Mouse (Mus musculus): ENCODE data around the gene Tenm3. TPM values are rescaled to one million over a fixed set of nuclear protein-coding genes. Genes with fewer than 3 reads are reported as not detected.

Tenm3 gene
- polyA plus RNA-seq, 1 experiment from 2014 or later, result 57.1 TPM

DNA sequence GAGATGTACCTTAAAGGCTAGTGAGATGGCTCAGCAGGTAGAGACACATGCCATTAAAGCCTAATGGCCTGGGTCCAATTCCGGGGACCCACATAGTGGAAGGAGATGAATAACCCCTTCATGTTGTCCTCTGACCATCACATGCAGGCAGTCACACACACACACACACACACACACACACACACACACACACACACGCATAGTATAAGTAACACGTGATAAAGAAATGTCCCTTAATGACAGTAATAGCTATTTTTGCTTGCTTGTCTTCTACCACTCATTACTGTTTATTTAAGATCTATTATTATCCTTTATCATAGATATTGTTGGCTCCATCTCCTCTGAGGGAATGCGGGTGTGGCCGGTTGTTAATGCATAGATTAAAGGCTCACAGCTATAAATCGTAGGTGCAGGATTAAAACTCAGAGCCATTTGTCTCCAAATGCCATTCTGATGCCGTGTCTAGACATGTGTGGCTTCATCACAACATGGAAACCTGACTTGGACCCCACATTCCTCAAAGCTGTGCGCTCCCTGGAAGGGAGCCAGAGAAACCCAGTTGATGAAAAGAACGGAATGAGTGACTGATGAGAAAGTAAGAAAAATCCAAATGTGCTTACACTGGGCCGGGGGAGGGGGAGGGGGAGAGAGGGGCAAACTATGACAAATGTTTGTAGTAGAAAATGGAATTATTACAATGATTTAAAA is 239.4 kb downstream of the Tenm3 start:
- Histone ChIP-seq H3K4me3 (replicated peaks) (no peak overlapping the region), H3K27me3 (no peaks in the 10 kb centered on the region), H3K9ac (replicated peaks) (no peak overlapping the region), H3K36me3 (no peaks in the 10 kb centered on the region), H3K4me1 (replicated peaks) (peaks cover 8% of the 10 kb centered on the region; the same call in 1 of the 2 replicates), H3K27ac (no peak overlapping the region), H3K9me3 (no peaks in the 10 kb centered on the region), H3K4me2 (replicated peaks) (no peak overlapping the region)
- ATAC-seq, result no peak
- 91% methylated on average over 10 of the region's 10 CpGs for WGBS

DNA sequence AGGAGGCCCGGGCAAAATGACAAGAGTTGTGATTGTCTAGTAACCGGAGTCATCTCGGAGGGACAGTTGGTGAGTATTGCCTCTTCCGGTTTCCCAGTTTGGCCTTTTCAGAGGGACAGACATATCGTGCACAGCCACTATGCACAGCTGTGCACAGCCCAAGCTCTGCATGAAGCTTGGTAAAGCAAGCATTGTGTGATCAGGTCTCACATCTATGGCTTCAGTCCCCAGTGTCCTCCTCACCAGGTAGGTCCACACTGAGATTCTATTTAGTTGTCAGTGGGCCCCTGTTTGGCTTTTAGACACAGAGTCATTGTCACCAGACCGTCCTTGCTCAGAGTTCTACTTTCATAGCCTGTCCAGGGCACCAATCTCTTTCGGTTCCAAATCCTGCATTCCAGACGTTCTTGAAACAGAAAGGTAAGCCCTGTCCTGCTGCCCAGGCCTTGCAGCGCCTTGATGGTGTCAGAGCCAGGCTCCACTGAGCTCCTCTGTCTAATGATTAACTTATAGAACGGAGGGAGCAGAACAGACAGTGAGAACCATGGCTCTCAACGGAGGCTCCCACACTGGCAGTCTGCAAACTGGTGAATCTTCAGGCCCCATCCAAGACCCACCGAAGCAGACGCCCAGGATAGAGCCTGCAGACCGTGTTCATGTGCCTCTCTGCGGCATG is 240.4 kb downstream of the Tenm3 start:
- Histone ChIP-seq H3K27ac (no peak overlapping the region), H3K9ac (replicated peaks) (no peak overlapping the region), H3K4me1 (replicated peaks) (peaks cover 8% of the 10 kb centered on the region; the same call in 1 of the 2 replicates), H3K4me2 (replicated peaks) (no peak overlapping the region), H3K27me3 (no peaks in the 10 kb centered on the region), H3K9me3 (no peaks in the 10 kb centered on the region), H3K36me3 (no peaks in the 10 kb centered on the region), H3K4me3 (replicated peaks) (no peak overlapping the region)
- ATAC-seq, result no peak
- 95% methylated on average over 15 of the region's 15 CpGs for WGBS

DNA sequence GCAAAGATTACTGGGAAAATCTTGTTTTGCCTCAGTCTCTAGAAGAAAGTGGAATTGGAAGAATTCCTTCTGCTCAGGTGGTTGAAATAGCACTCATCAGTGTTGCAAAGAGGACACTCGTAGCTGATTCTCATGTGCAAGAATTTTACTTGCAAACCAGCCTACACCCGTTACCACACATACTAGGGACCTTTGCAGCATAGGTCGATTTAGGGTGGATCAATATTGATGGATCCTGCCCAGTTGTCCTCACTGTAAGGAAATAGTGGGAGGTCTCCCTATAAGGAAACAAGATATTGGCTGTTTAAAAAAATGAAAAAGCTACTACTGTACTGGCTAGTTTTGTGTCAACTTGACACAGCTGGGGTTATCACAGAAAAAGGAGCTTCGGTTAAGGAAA is 242.1 kb downstream of the Tenm3 start:
- no peaks in the 10 kb centered on the region for H3K27me3 ChIP-seq
- H3K4me2 ChIP-seq (replicated peaks), result no peak overlapping the region
- no peak overlapping the region for H3K4me3 ChIP-seq (replicated peaks)
- H3K4me1 ChIP-seq (replicated peaks), result peaks cover 8% of the 10 kb centered on the region; the same call in 1 of the 2 replicates
- H3K9ac ChIP-seq (replicated peaks), result no peak overlapping the region
- no peak overlapping the region for H3K27ac ChIP-seq
- WGBS, result 88% methylated on average over 4 of the region's 4 CpGs
- H3K36me3 ChIP-seq, result no peaks in the 10 kb centered on the region
- no peak for ATAC-seq
- H3K9me3 ChIP-seq, result no peaks in the 10 kb centered on the region

DNA sequence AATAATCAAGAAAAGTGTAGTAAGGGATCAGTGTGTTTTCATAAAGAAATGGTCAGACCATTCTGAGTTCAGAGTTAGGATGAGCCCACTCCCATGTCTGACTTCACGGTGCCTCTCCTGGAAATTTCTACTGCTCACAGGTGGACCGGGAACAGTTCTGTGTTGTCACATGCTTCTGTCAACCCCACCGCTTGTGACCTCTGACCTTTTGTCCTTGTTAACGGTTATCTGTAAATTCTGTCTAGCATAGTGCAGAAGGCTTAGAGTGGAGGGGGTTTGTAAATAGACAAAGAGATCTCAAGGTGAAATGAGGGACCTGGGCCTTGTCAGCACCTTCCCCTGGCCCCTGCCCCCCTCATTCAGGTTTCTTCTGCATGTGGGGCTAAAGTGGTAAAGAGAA is 244.7 kb downstream of the Tenm3 start:
- no peak overlapping the region for H3K4me3 ChIP-seq (replicated peaks)
- H3K27ac ChIP-seq, result no peak overlapping the region
- no peaks in the 10 kb centered on the region for H3K27me3 ChIP-seq
- no peak for ATAC-seq
- WGBS, result 81% methylated on average over 4 of the region's 4 CpGs
- H3K4me2 ChIP-seq (replicated peaks), result no peak overlapping the region
- no peaks in the 10 kb centered on the region for H3K9me3 ChIP-seq
- peaks cover 14% of the 10 kb centered on the region; the same call in 1 of the 2 replicates for H3K4me1 ChIP-seq (replicated peaks)
- no peak overlapping the region for H3K9ac ChIP-seq (replicated peaks)
- no peaks in the 10 kb centered on the region for H3K36me3 ChIP-seq

DNA sequence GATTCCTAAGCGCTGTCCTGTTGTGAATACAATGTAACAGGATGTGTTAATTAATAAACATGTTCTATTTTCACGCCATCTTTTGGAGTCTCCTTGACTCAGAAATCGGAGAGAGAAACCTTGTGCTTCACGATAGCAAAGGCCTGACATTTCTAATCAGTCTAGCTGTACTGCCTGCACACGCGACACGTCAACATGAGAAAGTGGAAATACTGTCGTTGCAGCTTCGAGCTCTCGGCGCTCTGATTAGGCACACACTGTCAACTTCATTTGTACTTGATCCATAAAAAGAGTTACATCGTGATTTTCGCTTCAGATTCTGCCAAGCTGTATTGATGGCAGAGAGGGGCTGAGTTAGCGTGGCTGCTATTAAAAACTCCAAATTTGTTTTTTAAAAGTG is 247.4 kb downstream of the Tenm3 start:
- WGBS, result 65% methylated on average over 14 of the region's 14 CpGs
- no peak overlapping the region for H3K4me3 ChIP-seq (replicated peaks)
- H3K9me3 ChIP-seq, result no peaks in the 10 kb centered on the region
- H3K4me2 ChIP-seq (replicated peaks), result no peak overlapping the region
- H3K9ac ChIP-seq (replicated peaks), result no peak overlapping the region
- no peak overlapping the region for H3K27ac ChIP-seq
- no peaks in the 10 kb centered on the region for H3K36me3 ChIP-seq
- ATAC-seq, result no peak
- H3K27me3 ChIP-seq, result no peaks in the 10 kb centered on the region
- H3K4me1 ChIP-seq (replicated peaks), result peaks cover 14% of the 10 kb centered on the region; the same call in 1 of the 2 replicates

DNA sequence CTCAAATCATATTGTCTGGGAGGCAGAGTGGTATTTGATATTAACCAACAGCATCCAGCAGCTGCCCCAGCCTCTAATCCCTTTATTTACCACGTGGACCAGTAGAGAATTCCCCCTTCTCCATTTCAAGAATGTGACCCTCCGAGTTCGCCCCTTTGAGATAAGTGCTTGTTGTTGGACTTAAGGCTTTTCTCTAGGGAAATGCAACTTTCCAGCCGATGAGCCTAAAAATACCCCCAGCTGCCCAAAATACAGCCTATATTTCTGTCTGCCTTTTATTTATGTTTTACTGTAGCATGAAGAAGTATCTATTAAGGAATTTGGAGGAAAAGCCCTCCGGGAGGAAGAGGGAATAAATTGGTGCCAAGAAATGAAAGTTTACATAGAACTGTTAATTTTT is 251.9 kb downstream of the Tenm3 start:
- Histone ChIP-seq H3K4me2 (replicated peaks) (no peak overlapping the region), H3K9me3 (no peaks in the 10 kb centered on the region), H3K4me1 (replicated peaks) (peaks cover 6% of the 10 kb centered on the region; the same call in 1 of the 2 replicates), H3K36me3 (no peaks in the 10 kb centered on the region), H3K27ac (no peak overlapping the region), H3K27me3 (no peaks in the 10 kb centered on the region), H3K9ac (replicated peaks) (no peak overlapping the region), H3K4me3 (replicated peaks) (no peak overlapping the region)
- ATAC-seq, result no peak
- 36% methylated on average over 5 of the region's 5 CpGs for WGBS

DNA sequence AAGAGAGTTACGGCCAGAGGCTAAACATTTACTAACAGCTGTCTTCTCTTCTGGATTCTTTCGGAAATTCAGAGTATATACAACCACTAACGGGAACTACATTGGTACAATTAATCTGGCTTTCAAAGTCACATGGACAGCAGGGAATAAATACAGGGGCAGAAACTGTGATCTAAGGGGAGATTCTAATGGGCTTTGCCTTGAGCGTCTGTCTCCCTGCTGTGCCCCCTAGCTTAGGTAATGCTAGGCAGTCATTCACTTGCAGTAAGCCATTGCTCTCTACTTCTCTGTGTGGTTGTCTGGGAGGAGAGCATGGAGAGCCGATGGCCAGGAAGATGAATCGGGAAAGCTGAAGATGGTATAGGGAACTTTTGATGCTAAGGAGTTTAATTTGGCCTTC is 264.0 kb downstream of the Tenm3 start:
- ATAC-seq, result peak; percentile 48; the same call in 1 of the 2 replicates
- 11% methylated on average over 6 of the region's 6 CpGs for WGBS

DNA sequence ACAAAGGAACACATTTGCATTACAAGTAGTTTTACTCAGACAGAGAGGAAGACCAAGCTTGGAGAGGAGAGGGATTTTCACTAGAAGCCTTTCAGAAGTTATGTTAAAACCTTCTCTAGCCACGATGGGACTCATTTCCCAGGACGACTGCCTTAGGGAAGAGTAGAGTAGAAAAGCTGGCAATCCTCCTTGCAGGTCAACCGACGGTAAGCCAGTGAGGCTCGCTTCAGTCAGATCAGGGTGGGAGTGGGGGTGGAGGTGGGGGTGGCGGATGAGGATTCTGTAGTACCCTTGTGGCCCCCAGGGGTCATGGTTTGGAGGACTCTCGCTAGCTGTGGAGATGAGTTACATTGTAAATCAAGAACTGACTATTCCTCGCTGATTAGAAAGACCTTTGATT is 264.6 kb downstream of the Tenm3 start:
- no peaks in the 10 kb centered on the region for H3K36me3 ChIP-seq
- WGBS, result 4% methylated on average over 8 of the region's 8 CpGs
- no peaks in the 10 kb centered on the region for H3K9me3 ChIP-seq
- no peak overlapping the region for H3K27ac ChIP-seq
- no peak overlapping the region for H3K9ac ChIP-seq (replicated peaks)
- 0 out of 2 replicates have a peak, but pooled peaks cover 4% of the 10 kb centered on the region for H3K27me3 ChIP-seq
- peaks cover 25% of the 10 kb centered on the region for H3K4me1 ChIP-seq (replicated peaks)
- no peak for ATAC-seq
- H3K4me2 ChIP-seq (replicated peaks), result no peak overlapping the region
- H3K4me3 ChIP-seq (replicated peaks), result no peak overlapping the region

More for the DNA sequence above, 264.0 kb downstream of the Tenm3 start:
- Histone ChIP-seq H3K9ac (replicated peaks) (no peak overlapping the region), H3K4me2 (replicated peaks) (no peak overlapping the region), H3K9me3 (no peaks in the 10 kb centered on the region), H3K27me3 (0 out of 2 replicates have a peak, but pooled peaks cover 4% of the 10 kb centered on the region), H3K36me3 (no peaks in the 10 kb centered on the region), H3K4me1 (replicated peaks) (peaks cover 25% of the 10 kb centered on the region), H3K4me3 (replicated peaks) (no peak overlapping the region), H3K27ac (no peak overlapping the region)

DNA sequence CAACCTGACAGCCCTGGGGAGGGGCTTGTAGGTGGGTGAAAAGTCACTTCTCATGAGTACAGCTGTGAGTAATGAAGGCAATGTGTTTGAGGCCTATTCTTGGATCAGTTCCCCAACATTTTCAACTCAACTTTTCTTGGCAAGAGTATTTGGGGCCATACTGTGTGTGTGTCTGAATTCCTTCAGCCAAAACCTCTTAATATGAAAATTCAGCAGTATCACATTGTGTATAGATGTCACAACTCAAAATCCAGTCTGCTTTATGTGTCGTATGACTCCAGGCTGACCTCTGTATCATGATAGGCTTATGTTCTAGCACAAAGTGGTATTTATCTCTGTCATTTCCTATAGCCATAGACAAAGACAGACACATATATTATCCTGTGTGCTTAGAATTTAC is 270.8 kb downstream of the Tenm3 start:
- no peak for ATAC-seq

DNA sequence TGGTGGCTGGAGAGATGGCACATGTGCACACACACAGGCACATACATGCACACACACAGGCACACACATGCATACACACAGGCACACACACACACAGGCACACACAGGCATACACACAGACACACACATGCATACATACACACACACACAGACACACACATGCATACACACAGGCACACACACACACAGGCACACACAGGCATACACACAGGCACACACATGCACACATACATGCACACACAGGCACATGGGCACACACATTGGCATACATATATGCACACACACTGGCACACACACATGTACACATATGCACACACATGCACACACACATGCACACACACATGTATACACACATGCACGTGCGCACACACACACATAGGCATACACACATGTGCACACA is 271.4 kb downstream of the Tenm3 start:
- H3K4me3 ChIP-seq (replicated peaks), result no peak overlapping the region
- H3K4me1 ChIP-seq (replicated peaks), result peaks cover 26% of the 10 kb centered on the region
- H3K27ac ChIP-seq, result no peak overlapping the region
- 98% methylated on average over 2 of the region's 2 CpGs for WGBS
- no peaks in the 10 kb centered on the region for H3K9me3 ChIP-seq
- no peak overlapping the region for H3K9ac ChIP-seq (replicated peaks)
- no peaks in the 10 kb centered on the region for H3K36me3 ChIP-seq
- ATAC-seq, result no peak
- no peaks in the 10 kb centered on the region for H3K27me3 ChIP-seq
- H3K4me2 ChIP-seq (replicated peaks), result no peak overlapping the region

More for the DNA sequence above, 270.8 kb downstream of the Tenm3 start:
- 0 out of 2 replicates have a peak, but pooled peaks cover 2% of the 10 kb centered on the region for H3K27me3 ChIP-seq
- 77% methylated on average over 1 of the region's 1 CpGs for WGBS
- no peak overlapping the region for H3K4me2 ChIP-seq (replicated peaks)
- no peaks in the 10 kb centered on the region for H3K36me3 ChIP-seq
- H3K4me1 ChIP-seq (replicated peaks), result peaks cover 22% of the 10 kb centered on the region
- H3K9ac ChIP-seq (replicated peaks), result no peak overlapping the region
- no peaks in the 10 kb centered on the region for H3K9me3 ChIP-seq
- H3K27ac ChIP-seq, result no peak overlapping the region
- no peak overlapping the region for H3K4me3 ChIP-seq (replicated peaks)

DNA sequence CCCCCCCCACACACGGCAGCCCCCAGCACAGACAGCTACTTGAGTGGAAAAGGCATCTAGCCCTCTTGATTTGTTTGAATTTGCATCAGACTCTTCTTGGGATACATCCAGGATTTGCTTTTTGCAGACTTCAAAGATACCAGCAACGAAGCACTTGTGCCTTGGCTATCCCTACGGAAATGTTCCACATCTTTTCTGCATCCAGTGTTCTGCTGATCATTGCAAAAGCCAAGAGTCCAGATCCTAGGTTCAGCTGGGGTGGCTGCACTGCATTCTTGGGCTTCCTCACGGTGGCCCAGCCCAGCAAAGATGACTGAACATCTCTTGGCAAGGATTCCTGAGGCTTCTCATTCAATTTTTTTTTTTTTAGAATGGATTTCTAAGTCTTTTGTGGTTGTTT is 275.1 kb downstream of the Tenm3 start:
- no peaks in the 10 kb centered on the region for H3K27me3 ChIP-seq
- no peaks in the 10 kb centered on the region for H3K36me3 ChIP-seq
- H3K9me3 ChIP-seq, result no peaks in the 10 kb centered on the region
- no peak overlapping the region for H3K4me3 ChIP-seq (replicated peaks)
- ATAC-seq, result peak; percentile 46
- H3K4me1 ChIP-seq (replicated peaks), result peaks cover 31% of the 10 kb centered on the region
- H3K27ac ChIP-seq, result peak overlapping the region; percentile 76
- 26% methylated on average over 4 of the region's 4 CpGs for WGBS
- no peak overlapping the region for H3K4me2 ChIP-seq (replicated peaks)
- no peak overlapping the region for H3K9ac ChIP-seq (replicated peaks)

DNA sequence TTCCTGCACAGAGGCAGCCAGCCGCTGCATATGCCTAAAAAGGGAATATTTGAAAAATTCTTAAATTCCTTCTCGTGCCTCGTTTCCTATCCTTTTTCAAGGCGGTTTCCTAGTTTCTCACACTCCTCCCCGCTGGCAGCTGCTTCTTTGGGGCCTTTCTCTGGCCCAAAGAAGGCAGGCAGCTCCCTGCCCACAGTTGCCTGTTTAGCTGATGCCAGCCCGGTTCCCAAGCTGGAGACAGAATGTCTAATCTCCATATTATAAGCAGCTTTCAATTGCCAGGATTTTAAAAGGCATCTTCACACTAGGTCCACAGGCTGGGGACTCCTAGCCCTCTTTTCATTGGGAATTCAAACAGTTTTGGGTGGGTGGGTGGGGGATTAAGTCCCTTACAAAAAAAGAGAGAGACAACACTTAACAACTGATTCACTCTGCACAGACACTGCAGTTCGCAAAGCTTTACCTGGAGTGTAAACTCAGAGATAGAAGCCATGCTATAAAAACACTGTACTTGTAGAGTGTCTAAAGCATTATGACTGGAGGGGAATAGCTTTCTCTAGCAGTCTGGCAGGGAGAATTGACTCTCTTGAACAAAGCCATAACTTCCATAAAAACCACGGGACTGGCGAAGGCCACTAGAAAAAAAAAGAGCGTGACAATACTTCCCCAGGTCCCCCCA is 275.7 kb downstream of the Tenm3 start:
- Histone ChIP-seq H3K27me3 (no peaks in the 10 kb centered on the region), H3K4me1 (replicated peaks) (peaks cover 31% of the 10 kb centered on the region), H3K9me3 (no peaks in the 10 kb centered on the region), H3K36me3 (no peaks in the 10 kb centered on the region), H3K4me2 (replicated peaks) (peak overlapping the region; percentile 30), H3K4me3 (replicated peaks) (no peak overlapping the region), H3K9ac (replicated peaks) (0 out of 2 replicates have a peak overlapping the region, but pooled peaks have one; percentile 14), H3K27ac (peak overlapping the region; percentile 76)
- ATAC-seq, result peak; percentile 80; the same call in 1 of the 2 replicates
- WGBS, result 18% methylated on average over 10 of the region's 10 CpGs

Data from midbrain, embryonic 13.5 days (tissue).